Mouse (Mus musculus): ENCODE data around the gene Myo3b. TPM values are rescaled to one million over a fixed set of nuclear protein-coding genes. Genes with fewer than 3 reads are reported as not detected.

Myo3b gene
- polyA plus RNA-seq, 1 experiment from 2014 or later, result 0.25 TPM

DNA sequence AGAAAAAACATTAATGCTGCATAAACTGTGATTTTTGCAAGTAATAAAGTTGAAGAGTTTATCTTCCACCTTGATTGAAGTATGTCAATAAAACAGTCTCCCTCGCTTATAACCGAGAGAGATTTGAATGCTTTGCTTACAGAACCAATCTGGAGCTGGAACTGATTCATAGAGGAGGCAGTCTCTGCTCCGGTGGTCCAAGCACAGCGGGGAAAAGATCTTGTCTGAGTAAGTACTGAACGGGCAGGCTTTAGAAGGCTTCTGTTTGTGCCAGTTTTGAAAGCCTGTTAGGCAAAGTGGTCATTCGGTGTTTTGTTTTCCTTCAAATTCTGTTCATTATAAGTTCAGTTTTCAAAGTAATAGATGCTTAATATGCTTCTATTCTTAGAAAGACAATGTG, 38.6 kb upstream of the Myo3b start:
- 90% methylated on average over 6 of the region's 6 CpGs for WGBS
- H3K36me3 ChIP-seq (ENCODE audit: insufficient read depth, low read length), result peaks cover 11% of the 10 kb centered on the region
- no peak for DNase-seq (ENCODE audit: low spot score)
- H3K27me3 ChIP-seq (replicated peaks; ENCODE audit: insufficient read depth, low read length), result no peaks in the 10 kb centered on the region
- no peak overlapping the region for H3K9ac ChIP-seq (replicated peaks; ENCODE audit: low read depth)
- no peak for TF ChIP-seq CTCF (IDR thresholded peaks at IDR 0.05)
- TF ChIP-seq EP300 (IDR thresholded peaks at IDR 0.05), result no peak
- no peak overlapping the region for H3K4me3 ChIP-seq (ENCODE audit: low read depth, low read length)
- H3K4me2 ChIP-seq (replicated peaks; ENCODE audit: low read depth, low read length), result no peak overlapping the region
- no peak for ATAC-seq
- no peaks in the 10 kb centered on the region for H3K4me1 ChIP-seq (ENCODE audit: insufficient read depth, low read depth, low read length)
- no peaks in the 10 kb centered on the region for H3K9me3 ChIP-seq (ENCODE audit: low read length)
- no peak overlapping the region for H3K27ac ChIP-seq (ENCODE audit: low read length)

DNA sequence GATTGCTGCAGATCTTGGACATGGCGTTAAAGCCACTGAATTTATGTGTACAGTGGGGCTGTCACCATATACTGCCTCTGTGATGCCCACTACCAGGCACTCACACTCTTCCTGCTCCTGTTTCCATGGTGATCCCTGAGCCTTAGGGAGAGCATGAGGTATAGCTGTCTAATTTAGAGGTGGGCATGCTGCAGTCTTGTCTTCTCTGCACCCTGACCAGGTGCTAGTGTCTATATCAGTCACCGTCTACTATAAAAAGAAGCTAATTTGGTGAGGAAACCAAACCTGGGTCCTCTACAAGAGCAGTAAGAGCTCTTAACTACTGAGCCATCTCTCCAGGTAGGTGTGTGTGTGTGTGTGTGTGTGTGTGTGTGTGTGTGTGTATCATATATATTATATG, 32.4 kb upstream of the Myo3b start:
- no peak for ATAC-seq
- DNase-seq (ENCODE audit: low spot score), result no peak
- Histone ChIP-seq H3K9ac (replicated peaks; ENCODE audit: low read depth) (no peak overlapping the region), H3K9me3 (ENCODE audit: low read length) (no peaks in the 10 kb centered on the region), H3K36me3 (ENCODE audit: insufficient read depth, low read length) (peaks cover 18% of the 10 kb centered on the region), H3K4me2 (replicated peaks; ENCODE audit: low read depth, low read length) (no peak overlapping the region), H3K27me3 (replicated peaks; ENCODE audit: insufficient read depth, low read length) (no peaks in the 10 kb centered on the region), H3K4me3 (ENCODE audit: low read depth, low read length) (no peak overlapping the region), H3K27ac (ENCODE audit: low read length) (no peak overlapping the region), H3K4me1 (ENCODE audit: insufficient read depth, low read depth, low read length) (no peaks in the 10 kb centered on the region)
- no peak for TF ChIP-seq CTCF (IDR thresholded peaks at IDR 0.05)
- no peak for TF ChIP-seq EP300 (IDR thresholded peaks at IDR 0.05)
- 88% methylated on average over 2 of the region's 2 CpGs for WGBS

DNA sequence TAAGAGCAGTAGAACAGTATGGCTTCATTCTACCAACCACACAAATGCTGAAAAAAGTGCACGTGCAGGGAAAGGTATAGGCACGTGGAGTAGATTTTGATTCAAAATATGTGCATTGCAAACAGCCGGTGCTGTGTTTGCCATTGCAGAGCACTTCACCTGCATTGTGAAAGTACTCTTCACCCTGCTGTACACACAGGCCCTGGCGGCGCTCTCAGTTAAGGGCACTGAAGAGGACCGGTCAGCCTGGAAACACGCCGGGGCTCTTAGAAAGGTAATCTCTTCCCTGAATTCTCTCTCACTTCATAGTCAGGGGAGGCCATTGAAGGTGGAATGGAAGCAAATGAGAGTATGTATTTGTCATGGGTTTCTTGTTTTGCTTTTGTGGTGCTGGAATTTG, 26.0 kb upstream of the Myo3b start:
- peaks cover 17% of the 10 kb centered on the region; the same call in 1 of the 2 replicates for H3K36me3 ChIP-seq (ENCODE audit: insufficient read depth, low read length)
- H3K9me3 ChIP-seq (ENCODE audit: low read length), result no peaks in the 10 kb centered on the region
- DNase-seq (ENCODE audit: low spot score), result peak; percentile 94
- H3K27ac ChIP-seq (ENCODE audit: low read length), result peak overlapping the region; percentile 74
- H3K4me3 ChIP-seq (ENCODE audit: low read depth, low read length), result no peak overlapping the region
- H3K4me1 ChIP-seq (ENCODE audit: insufficient read depth, low read depth, low read length), result peaks cover 4% of the 10 kb centered on the region; the same call in 1 of the 2 replicates
- TF ChIP-seq EP300 (IDR thresholded peaks at IDR 0.05) (peak; percentile 80), CTCF (IDR thresholded peaks at IDR 0.05) (peak; percentile 29; the same call in 1 of the 2 replicates)
- ATAC-seq, result peak; percentile 100
- no peak overlapping the region for H3K9ac ChIP-seq (replicated peaks; ENCODE audit: low read depth)
- H3K27me3 ChIP-seq (replicated peaks; ENCODE audit: insufficient read depth, low read length), result no peaks in the 10 kb centered on the region
- WGBS, result 76% methylated on average over 8 of the region's 8 CpGs
- no peak overlapping the region for H3K4me2 ChIP-seq (replicated peaks; ENCODE audit: low read depth, low read length)

DNA sequence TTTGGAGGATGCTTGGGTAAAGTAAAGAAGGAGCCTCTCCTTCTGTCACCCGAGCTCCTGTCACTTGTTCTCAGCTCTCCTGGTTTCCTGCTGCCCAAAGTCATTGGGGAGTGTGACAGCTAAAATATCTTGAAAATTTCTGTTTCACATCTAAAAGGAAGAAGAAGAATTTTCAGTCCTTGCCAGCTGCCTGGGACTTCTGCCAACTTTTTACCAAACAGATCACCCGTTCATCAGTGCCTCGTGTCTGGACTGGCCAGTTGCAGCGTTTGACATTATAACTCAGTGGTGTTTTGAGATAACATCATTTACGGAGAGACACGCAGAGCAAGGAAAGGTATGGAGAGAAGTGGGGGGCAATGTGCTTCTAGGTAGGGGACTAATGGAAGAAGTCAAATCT, 20.7 kb upstream of the Myo3b start:
- H3K4me2 ChIP-seq (replicated peaks; ENCODE audit: low read depth, low read length), result no peak overlapping the region
- H3K27ac ChIP-seq (ENCODE audit: low read length), result no peak overlapping the region

DNA sequence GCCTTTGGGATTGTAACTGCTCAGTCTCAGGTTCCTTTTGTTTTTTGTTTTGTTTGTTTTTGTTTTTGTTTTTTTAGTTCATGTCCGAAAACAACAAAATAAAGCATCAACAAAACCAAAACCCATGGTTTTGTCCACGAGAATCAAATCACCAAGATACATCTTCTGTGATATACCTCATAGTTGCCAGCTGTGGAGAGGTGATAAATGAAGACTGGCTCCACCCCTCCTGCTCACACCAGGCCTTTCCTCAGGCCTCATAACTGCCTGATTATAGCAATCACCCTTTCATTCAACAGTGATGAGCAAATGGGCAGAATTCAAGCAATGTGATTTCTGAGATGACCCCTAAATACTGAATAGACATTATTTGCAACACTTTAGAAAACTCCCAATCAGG, 14.5 kb upstream of the Myo3b start:
- TF ChIP-seq CTCF (IDR thresholded peaks at IDR 0.05), result no peak
- TF ChIP-seq EP300 (IDR thresholded peaks at IDR 0.05), result no peak
- ATAC-seq, result no peak
- peaks cover 15% of the 10 kb centered on the region for H3K36me3 ChIP-seq (ENCODE audit: insufficient read depth, low read length)

More for the DNA sequence above, 20.7 kb upstream of the Myo3b start:
- Histone ChIP-seq H3K27me3 (replicated peaks; ENCODE audit: insufficient read depth, low read length) (no peaks in the 10 kb centered on the region), H3K9me3 (ENCODE audit: low read length) (no peaks in the 10 kb centered on the region), H3K9ac (replicated peaks; ENCODE audit: low read depth) (no peak overlapping the region), H3K36me3 (ENCODE audit: insufficient read depth, low read length) (peaks cover 22% of the 10 kb centered on the region; the same call in 1 of the 2 replicates), H3K4me1 (ENCODE audit: insufficient read depth, low read depth, low read length) (peaks cover 5% of the 10 kb centered on the region; the same call in 1 of the 2 replicates), H3K4me3 (ENCODE audit: low read depth, low read length) (no peak overlapping the region)
- no peak for DNase-seq (ENCODE audit: low spot score)
- TF ChIP-seq CTCF (IDR thresholded peaks at IDR 0.05), result no peak
- TF ChIP-seq EP300 (IDR thresholded peaks at IDR 0.05), result no peak
- no peak for ATAC-seq
- 16% methylated on average over 6 of the region's 6 CpGs for WGBS

DNA sequence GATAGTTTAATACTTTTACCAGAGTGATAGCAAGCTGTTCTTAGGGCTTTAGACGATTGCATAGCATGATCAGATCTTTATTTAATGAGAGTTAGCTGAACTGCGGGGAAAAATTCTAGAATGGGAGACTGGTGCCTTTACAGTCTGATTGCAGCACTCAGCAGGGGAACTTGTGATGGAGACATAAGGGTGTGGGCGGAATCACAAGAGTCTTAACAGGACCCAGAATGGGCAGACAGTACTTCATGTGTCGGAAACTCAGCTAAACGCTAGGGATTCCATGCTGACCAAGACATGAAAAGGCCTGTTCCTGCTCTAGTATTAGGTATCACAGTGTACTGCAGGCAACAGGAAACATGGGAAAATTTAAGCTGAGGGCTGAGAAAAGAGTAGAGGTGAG, 13.2 kb upstream of the Myo3b start:
- Histone ChIP-seq H3K9ac (replicated peaks; ENCODE audit: low read depth) (no peak overlapping the region), H3K9me3 (ENCODE audit: low read length) (no peaks in the 10 kb centered on the region), H3K27ac (ENCODE audit: low read length) (no peak overlapping the region), H3K4me3 (ENCODE audit: low read depth, low read length) (no peak overlapping the region), H3K27me3 (replicated peaks; ENCODE audit: insufficient read depth, low read length) (no peaks in the 10 kb centered on the region), H3K4me2 (replicated peaks; ENCODE audit: low read depth, low read length) (no peak overlapping the region), H3K4me1 (ENCODE audit: insufficient read depth, low read depth, low read length) (no peaks in the 10 kb centered on the region), H3K36me3 (ENCODE audit: insufficient read depth, low read length) (peaks cover 11% of the 10 kb centered on the region)
- no peak for ATAC-seq
- WGBS, result 92% methylated on average over 5 of the region's 5 CpGs
- TF ChIP-seq EP300 (IDR thresholded peaks at IDR 0.05), result no peak
- no peak for TF ChIP-seq CTCF (IDR thresholded peaks at IDR 0.05)
- DNase-seq (ENCODE audit: low spot score), result no peak

More for the DNA sequence above, 14.5 kb upstream of the Myo3b start:
- no peaks in the 10 kb centered on the region for H3K4me1 ChIP-seq (ENCODE audit: insufficient read depth, low read depth, low read length)
- no peaks in the 10 kb centered on the region for H3K9me3 ChIP-seq (ENCODE audit: low read length)
- H3K4me3 ChIP-seq (ENCODE audit: low read depth, low read length), result no peak overlapping the region
- WGBS, result 78% methylated on average over 2 of the region's 2 CpGs
- H3K27ac ChIP-seq (ENCODE audit: low read length), result no peak overlapping the region
- DNase-seq (ENCODE audit: low spot score), result no peak
- no peak overlapping the region for H3K4me2 ChIP-seq (replicated peaks; ENCODE audit: low read depth, low read length)
- no peaks in the 10 kb centered on the region for H3K27me3 ChIP-seq (replicated peaks; ENCODE audit: insufficient read depth, low read length)
- no peak overlapping the region for H3K9ac ChIP-seq (replicated peaks; ENCODE audit: low read depth)

DNA sequence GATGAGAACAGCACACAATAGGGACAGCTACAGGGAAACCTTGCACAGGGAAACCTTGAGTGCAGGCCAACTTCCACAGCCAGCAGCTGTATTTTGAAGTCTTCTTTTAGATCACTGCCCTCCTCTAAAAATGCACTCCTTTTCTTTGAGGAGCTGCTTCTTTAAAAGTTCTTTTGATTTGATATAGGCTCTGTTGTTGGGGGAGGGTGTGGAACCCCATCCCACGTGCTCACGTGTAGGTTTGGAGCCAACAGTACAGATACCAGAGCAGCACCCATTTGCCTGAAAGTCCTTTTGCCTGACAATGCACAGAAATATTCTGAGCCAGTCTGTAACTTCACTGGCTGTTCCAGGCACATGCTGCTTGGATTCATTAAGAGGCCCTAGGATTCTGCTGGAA, 7.5 kb upstream of the Myo3b start:
- H3K36me3 ChIP-seq (ENCODE audit: insufficient read depth, low read length), result no peaks in the 10 kb centered on the region
- 78% methylated on average over 2 of the region's 2 CpGs for WGBS
- no peak for DNase-seq (ENCODE audit: low spot score)

More for the DNA sequence above, 7.5 kb upstream of the Myo3b start:
- Histone ChIP-seq H3K27ac (ENCODE audit: low read length) (no peak overlapping the region), H3K27me3 (replicated peaks; ENCODE audit: insufficient read depth, low read length) (no peaks in the 10 kb centered on the region), H3K9ac (replicated peaks; ENCODE audit: low read depth) (no peak overlapping the region), H3K9me3 (ENCODE audit: low read length) (no peaks in the 10 kb centered on the region), H3K4me2 (replicated peaks; ENCODE audit: low read depth, low read length) (no peak overlapping the region), H3K4me3 (ENCODE audit: low read depth, low read length) (no peak overlapping the region), H3K4me1 (ENCODE audit: insufficient read depth, low read depth, low read length) (no peaks in the 10 kb centered on the region)
- TF ChIP-seq EP300 (IDR thresholded peaks at IDR 0.05) (no peak), CTCF (IDR thresholded peaks at IDR 0.05) (no peak)
- no peak for ATAC-seq

Measured in lung, postnatal 0 days (tissue).